Mouse (Mus musculus): Measurements from ENCODE around the gene Asic2.

- TF ChIP-seq GATA1 (IDR thresholded peaks at IDR 0.05; ENCODE audit: low read length) (no peak), TAL1 (IDR thresholded peaks at IDR 0.05; ENCODE audit: low read length) (no peak)
Observed at GRCm38 (mm10) chr11:81110049-81110448, 858.2 kb downstream of the Asic2 start.
